Mouse (Mus musculus) cortical plate, adult 2 months (tissue): Measurements from ENCODE around the gene Galnt7.

Source experiments
- CTCF ChIP-seq: fragments of 200-500 bp; IDR thresholded peaks from 2 replicates; pipeline ENCODE4 v1.5.1; 2011; ENCODE audit warnings: mild to moderate bottlenecking, control low read depth, low read length; ENCODE audit not compliant: insufficient read depth; ENCODE audit errors: extremely low read depth
- POLR2A ChIP-seq: fragments of 200-500 bp; IDR thresholded peaks from 2 replicates; pipeline ENCODE4 v1.6.1; 2011; ENCODE audit warnings: mild to moderate bottlenecking, low read length, control low read depth; ENCODE audit not compliant: insufficient read depth; ENCODE audit errors: extremely low read depth

GRCm38 (mm10) chr8:57611419-57611977, 41.3 kb downstream of the Galnt7 start:
- no peak for TF ChIP-seq CTCF
- no peak for TF ChIP-seq POLR2A
